Mouse (Mus musculus) fat pad, adult 2 months (tissue): ENCODE data around the gene Acot7.

Experiments used
- DNase-seq: peaks from one replicate; pipeline ENCODE4 v3.0.0-alpha.2; 2011; ENCODE audit warnings: low read depth, low spot score; ENCODE audit errors: extremely low read depth

Gene Acot7

DNA sequence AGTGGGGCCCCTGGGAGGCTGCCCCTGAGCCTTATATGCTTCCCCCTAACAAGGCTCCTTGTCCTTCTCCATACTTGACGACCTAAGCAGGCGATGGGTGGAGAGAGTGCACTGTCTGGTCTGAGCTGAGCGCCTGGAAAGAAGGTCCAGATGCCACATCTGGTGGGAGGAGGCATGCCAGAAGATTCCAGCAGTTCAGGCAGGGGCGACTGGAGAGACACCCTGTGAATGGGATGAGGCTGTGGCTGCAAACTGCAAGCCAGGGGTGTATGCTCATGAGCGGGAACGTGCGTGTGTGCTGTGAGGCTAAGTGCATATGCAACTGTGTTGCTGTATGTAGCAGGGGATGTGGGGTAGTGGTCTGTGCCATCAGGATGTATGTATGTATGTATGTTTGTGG lies 94.1 kb downstream of the Acot7 start:
- no peak for DNase-seq

DNA sequence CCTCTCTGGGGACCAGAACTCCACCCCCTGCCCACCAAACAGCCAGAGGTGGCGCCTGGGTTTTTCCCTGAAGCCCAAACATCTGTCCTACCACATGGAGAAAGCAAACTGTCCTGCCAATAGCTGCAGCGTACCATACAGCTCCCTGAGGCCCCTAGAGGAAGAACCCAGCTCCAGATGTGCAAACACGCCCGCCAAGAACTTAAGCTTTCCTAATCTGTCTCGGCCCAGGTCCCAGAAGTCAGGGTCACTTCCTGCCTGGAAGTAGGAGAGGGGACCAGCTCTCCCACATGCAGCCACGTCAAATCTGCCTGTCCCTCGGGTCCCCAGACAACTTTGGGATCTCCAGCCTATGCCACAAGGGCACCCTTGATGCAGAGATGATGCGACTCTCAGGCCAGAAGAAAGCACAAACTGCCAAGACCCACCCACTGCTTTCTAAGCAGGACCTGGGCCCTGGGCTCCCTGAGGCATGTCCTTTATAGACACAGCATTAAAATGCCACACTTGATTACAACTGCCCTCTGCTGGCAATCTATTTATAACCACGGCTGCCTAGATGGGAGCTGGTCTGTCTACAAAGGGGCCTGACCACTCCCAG lies 94.6 kb downstream of the Acot7 start:
- DNase-seq = no peak

DNA sequence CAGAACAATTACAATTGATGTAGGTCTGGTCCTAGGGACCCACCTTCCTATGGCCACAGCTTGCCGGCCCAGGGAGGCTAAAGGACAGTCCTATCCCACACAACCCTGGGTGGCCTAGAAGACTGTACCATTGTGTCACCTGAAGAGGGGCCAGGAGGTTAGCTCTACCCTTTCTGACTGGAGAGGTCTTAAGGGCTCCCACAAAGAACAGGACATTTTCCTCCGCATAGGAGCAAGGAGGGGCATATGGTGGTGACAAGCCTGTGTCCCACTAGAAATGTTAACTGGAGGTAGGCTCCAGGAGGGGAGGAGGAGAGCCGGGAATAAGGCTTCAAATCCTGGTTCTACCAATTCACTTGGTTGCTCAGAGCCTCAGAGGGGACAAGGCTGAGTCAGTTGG lies 95.3 kb downstream of the Acot7 start:
- DNase-seq = no peak

DNA sequence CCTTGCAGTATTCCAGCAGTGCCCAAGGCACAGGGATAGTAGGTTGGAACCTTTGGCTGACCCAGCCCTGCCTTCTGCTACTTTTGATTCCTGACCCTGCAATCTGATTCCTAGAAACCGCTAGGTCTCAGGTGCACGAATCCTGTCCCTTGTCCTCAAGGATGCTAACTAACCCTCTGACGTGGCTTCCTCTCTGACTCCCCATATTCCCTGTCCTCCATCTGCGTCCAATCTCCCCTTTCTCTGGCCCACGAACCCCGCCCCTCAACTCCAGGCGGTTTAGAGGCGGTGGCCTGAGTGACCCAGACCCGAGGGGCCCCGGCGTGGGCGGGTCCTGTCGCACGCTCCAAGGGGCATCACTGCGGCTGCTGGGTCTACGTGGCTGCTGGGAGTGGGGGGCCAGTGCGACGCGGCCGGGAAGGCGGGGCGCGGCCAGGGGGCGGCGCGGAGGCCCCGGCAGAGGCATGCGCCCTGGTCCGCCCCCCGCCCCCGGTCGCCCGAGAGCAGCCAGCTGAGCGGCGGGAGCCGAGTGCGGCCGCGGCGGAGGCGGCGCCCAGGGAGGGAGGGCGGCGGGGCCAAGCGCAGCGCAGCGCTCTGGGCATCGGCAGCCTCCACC lies 95.8 kb downstream of the Acot7 start, which contains the start of gene Gpr153:
Gene Gpr153, plus strand, starts transcription at position 612 of the 616 bp plus-strand sequence.
- no peak for DNase-seq

DNA sequence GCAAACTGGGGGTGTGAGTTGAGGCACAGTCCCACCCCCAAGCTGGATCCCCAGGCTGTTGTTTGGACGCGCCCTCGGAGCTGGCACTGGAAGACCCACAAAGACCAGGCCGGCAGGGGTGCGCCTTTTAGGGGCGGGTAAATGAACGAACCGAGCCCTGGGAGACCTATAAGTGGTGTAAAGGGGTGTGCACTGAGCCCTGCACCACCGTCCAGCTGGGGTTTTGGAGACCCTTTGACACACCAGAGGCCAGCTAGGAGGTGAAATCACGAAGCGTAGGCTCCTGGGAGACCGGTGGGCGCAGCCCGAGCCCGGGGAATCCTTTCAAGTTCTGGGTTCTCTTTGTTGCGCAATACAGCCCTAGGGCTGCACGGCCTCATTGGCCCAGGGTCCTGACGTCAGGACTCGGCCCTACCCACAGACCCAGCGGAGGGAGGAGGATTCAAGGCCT lies 96.8 kb downstream of the Acot7 start:
- no peak for DNase-seq

DNA sequence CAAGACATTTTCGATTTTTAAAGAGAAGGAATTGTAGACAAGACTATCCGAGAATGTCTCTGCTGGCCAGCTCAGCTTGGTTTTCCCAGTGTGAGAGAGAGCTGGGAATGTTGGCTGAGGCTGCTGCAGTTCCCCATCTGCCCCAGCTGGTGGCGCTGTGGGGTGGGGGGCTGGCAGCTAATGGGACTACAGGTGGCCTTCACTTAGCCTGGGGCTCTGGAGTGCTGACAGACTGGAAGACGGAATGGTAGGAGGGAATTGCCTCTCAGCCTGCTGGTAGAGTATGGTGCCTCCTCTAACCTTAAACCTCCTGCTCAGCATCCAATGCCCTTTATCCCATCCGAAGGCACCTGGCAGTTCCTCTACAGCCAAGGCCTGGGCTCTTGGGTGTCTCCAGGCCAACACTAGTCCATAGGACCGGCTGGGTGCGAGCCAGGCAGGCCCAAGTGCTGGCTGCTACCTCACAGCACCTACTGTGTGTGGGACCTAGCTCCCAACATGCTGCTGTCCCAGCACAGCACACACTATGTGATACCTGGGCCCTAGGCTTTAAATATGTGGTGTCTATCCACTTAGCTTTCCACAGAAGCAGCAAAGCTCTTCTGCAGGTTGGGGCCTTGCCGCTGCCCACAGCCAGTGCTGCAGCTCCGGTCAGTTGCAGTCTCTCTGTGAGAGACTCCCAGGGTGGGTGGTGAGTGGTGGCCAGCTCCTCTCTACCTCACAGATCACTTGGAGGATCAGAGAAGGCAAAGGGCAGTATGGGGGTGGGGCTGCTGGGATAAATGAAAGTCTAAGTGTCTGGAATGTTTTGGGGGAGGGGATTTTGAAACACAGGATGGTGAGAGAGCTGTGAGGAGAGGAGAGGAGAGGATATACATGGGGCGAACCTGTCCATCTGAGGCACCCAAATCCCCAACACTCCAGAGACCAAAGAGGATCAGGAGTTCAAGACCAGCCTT lies 98.7 kb downstream of the Acot7 start:
- no peak for DNase-seq

DNA sequence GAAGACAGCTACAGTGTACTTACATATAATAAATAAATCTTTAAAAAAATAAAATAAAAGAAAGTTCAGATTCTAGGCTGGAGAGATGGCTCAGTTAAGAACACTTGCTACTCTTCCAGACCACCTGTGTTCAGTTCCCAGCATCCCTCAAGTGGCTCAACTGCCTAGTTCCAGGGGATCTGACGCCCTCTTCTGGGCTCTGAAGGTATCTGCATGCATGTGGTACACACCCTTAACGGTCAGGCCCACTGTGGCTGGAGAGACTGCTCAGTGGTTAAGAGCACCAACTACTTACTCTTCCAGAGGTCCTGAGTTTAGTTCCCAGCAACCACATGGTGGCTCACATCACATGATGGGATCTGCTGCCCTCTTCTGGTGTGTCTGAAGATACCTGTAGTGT lies 100.0 kb downstream of the Acot7 start:
- DNase-seq = no peak

DNA sequence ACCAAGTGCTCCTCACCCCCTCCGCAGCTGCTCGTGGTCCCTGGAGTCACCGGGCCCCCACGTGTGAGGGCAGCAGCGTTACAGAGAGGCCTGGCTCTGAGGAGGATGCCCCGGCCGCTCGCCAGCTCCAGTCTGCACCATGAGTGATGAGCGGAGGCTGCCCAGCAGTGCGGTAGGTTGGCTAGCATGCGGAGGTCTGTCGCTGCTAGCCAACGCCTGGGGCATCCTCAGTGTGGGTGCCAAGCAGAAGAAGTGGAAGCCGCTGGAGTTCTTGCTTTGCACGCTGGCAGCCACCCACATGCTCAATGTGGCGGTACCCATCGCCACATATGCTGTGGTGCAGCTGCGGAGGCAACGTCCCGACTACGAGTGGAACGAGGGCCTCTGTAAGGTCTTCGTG lies 101.1 kb downstream of the Acot7 start:
- no peak for DNase-seq

DNA sequence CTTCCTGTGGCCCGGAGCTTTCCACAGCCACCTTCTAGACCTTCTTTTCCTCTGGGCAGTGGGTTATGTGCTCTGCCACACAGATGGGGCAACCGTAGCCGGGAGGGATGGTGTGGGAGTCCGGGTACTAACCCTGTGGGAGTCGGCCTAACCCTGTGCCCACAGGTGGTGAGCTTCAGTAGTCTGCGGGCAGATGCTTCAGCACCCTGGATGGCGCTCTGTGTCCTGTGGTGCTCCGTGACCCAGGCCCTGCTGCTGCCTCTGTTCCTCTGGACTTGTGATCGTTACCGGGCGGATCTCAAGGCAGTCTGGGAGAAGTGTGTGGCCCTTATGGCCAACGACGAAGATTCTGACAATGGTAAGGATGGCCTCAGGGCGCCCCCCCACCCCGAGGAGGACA lies 103.7 kb downstream of the Acot7 start:
- DNase-seq = no peak

DNA sequence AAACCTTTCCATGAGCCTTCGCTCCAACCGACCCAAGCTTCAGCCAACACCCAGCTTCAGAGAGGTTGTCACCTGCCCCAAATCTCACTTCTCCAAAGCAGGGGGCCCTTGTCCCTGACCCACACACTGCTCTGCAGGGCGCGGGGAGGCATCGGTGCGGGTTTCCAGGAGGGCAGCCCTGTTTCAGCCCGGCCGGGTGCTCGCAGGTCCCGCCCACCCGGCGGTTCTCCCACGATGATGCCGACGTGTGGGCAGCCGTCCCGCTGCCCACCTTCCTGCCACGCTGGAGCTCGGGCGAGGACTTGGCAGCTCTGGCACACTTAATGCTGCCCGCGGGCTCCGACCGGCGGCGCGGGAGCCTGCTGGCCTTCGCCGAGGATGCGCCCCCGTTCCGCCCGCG lies 104.8 kb downstream of the Acot7 start:
- DNase-seq = no peak

DNA sequence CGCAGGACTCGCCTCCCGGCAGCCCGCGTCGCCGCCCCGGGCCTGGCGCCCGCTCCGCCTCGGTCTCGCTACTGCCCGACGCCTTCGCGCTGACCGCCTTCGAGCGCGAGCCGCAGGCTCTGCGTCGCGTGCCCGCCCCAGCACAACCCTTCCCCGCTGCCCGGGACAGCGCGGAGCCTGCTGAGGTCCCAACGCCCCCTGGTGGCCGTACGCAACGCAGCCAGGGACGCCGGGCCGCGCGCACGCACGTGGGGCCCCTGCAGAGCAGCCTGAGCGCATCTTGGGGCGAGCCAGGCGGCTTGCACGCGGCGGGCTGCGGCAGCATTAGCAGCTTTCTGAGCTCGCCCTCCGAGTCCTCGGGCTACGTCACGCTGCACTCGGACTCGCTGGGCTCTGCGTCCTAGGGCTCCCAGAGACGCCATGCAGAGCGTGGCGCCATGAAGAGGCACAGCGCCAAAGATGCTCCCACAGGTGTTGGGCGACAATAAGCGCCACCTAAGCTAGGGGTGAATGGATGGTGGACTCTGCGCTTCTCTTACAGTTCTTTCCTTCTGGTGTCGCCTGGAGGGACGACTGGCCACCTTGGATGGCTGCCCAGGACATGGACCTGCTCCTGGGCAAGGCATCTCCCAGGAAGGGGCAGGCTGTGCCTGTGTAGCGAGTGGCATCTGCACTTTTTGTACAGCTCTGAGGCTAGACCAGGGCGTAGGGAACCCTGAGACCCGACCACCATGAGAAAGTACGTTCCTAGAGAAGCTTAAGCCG lies 105.4 kb downstream of the Acot7 start:
- no peak for DNase-seq

DNA sequence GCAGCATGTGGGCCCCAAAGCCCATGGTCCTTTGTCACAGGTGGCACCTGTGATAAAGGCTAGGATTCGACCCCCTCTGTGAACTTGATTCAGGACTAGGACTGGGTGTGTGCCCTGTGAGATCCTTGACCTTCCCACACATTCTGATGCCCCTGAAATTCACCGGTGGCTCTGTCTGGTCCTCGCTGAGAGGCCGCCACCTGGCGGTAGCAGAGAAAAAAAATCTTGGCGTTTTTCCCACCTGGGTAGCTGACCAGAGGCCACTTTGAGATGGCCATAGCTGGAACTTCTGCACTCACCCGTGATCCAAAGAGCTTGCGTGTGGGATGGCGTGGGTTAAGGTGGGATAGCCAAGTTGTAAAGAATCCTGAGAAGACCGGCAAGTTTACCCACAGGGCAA lies 107.6 kb downstream of the Acot7 start:
- DNase-seq = no peak

DNA sequence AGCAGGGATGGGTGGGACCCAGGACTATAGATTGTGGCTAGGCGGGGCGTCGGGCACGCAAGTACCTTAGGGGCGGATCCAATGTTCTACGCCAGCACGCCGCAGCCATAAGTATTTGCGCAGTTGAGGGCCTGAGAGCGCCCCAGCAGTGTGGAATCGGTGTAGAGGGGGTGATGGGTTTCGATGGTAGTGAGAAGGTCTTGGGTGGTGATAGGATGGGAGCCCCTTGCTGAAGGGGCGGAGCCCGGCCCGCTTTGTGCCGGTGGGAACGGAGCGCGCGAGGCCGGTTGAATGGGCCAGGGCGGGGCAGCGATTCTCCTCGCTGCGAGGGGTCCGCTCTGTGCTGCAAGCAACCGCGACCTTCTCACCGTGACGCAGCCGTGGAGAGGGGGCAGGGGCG lies 108.2 kb downstream of the Acot7 start:
- no peak for DNase-seq

DNA sequence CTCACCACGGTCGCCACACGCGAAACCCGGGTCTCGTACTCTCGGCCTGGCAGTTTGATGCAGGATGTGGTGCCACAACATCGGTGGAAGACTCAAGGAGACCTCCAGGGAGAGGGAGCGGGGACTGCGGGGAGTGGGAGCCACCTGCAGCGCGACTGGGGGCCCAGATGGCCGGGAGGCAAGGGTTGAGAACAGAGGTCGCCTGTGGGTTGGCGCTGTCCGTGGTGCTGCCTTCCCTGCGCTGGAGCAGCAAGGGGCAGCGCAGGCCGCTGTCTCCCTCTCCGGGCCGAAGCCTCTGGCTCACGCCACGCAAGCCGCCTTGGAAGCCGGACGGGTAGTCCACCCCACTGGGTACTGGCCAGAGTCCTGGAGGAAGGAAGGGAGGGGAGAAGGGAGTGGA lies 109.0 kb downstream of the Acot7 start:
- no peak for DNase-seq

DNA sequence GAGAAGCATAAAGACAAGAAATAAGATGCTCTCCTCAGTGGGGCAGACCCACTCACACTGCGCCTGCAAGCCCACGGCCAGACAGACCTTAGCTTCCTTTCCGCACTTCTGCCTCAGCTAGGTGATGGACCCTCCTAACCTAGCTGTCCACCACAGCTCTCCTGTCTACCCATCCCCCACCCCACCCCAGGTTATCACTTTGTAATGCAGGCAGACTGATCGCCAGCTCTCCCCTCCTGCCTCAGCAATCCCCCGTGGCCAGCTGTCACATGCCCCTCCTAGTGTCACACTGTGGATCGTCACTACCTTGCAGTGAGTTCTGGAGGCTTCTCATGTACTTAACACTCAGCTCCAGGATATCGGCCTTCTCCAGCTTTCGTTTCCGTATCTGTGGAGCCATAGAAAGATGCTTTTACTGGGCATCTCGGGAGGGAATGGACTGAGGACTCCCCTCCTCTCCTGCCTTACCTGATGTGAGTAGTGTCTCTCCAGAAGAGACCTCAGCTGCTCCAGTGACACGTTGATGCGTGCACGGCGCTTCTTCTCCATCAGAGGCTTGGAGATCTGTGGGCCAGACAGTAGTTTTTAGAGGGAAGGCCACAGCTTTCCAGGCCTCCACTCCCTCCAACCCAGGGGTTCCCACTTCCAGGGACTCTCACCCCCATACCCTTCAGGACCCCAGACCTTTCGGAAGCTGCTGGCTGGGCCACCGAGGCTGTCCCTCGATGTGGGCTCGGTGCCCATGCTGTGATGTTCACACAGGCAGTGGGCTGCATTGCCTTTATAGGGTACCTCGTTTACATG lies 109.6 kb downstream of the Acot7 start:
- DNase-seq = no peak

DNA sequence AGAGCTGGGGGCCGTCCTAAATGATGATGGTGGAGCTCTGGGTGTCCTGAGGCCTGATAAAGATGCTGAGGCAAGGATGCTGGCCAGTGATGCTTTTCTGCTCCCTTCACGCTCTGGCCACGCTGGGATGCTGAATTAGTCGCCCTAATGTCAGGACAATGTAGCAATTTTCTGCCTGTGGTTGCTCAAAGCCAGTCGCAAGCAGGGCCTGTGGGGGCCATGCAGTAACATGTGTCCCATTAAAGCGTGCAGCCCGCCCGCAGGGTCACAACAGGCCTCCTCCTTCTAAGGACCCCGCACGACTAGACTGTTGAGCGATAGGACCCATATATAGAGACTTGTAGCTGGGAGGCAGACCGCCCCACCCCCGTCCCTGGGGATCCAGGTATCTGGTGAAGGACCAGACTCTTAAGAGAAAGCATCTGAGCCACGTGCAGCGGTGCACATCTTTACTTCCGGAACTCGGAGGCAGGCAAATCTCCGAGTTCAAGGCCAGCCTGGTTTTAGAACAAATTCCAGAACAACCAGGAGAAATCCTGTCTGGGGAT lies 110.5 kb downstream of the Acot7 start:
- no peak for DNase-seq

DNA sequence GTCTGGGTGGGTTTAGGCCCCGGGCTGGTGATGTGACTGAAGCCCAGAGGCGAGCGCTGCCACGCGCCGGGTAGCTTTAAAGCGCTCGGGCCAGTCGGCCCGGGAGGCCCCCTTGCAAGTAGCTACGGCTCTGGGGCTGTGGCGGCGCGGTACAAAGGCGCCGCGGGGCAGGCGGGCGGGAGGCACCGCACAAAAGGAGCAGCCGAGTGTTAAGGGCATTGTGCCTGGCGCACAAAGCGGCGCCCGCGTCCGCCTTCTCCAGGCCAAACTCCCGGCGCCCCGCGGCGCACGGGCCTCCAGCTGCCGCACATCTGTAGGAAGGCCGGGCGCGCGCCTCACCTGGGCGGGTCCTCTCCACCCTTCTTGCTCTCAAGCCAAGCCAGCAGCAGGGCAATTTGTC lies 112.5 kb downstream of the Acot7 start:
- DNase-seq = no peak

DNA sequence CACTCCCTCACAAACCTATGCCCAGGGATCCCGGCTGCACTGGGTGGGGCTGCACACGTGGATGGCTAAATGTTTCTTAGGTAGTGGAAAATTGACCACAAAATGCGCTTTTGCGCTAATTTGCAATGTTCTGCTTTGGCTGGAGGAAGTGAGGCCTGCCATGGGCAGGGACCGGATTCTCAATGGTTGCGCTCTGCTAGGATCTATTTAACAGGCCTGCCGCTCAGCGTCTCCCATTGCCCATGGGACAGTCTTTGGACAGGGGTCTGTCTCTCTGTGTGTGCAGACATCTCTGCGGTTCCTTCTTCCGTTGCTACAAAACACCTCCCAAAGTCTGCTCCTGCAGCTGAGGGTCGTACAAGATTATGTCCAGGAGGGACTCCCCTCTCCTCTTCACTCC lies 113.1 kb downstream of the Acot7 start:
- DNase-seq = no peak

DNA sequence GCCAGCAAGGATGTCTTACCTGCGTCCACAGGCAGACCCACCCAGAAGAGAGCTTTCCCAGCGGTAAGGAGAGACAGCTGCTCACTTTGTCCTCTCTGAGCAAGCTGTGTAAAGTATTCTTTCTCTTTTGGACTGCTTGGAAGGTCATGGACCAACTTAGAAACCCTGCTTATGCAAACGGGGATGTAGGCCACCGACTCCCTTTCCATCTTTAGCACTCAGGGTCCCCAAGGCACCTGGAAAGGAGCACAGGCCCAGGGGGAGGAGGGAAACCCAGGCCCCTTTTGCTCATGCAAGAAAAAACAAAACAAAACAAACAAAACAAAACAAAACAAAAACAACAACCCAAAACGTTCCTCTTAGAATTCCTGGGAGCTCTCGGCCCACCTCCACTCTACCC lies 113.6 kb downstream of the Acot7 start, which contains the start of gene Hes3:
Gene Hes3, minus strand, starts transcription at position 101 of the 400 bp plus-strand sequence.
- no peak for DNase-seq
